Mouse (Mus musculus): ENCODE data around the gene Tceanc2. TPM values are rescaled to one million over a fixed set of nuclear protein-coding genes. Genes with fewer than 3 reads are reported as not detected.

Tceanc2 gene
- polyA plus RNA-seq, 1 experiment from 2014 or later = 28.8 TPM

DNA sequence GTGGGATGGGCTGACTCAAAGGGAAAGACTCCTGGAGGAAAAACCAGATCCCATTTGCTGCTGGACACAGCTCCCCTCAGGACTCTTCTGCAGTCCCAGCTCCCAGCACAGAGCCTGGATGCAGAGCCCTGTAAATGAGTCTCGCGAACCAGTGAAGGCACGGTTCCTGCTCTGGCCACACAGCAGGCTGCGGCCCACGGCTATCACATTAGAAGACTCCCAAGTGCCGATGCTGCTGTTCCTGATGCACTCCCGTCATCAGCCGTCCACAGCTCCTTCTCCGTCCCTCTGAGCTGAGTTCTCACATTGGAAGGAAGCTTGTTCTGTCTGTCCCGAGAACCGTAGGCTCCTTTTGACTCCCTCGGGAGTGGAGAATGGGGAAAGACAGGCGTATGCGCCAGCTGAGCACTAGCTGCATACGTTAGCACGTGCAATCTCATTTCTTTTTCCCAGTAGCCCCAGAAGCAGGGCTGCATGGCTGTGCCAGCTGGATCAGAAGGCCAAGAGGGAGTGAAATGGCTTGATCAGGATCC is 82.0 kb downstream of the Tceanc2 start, which contains the start of gene Cdcp2:
Cdcp2 (plus strand) TSS at position 51 of the 533 bp plus-strand sequence.
- Histone ChIP-seq H3K9me3 (no peaks in the 10 kb centered on the region), H3K36me3 (no peaks in the 10 kb centered on the region), H3K27me3 (replicated peaks) (no peaks in the 10 kb centered on the region), H3K9ac (no peak within 1 kb of the TSS), H3K4me1 (peaks cover 22% of the 10 kb centered on the region), H3K4me3 (no peak within 1 kb of the TSS), H3K27ac (peak within 1 kb of the TSS; percentile 46; the same call in 1 of the 2 replicates), H3K4me2 (replicated peaks) (no peak within 1 kb of the TSS; the same call in 1 of the 2 replicates)
- 41% methylated on average over 16 of the region's 16 CpGs for WGBS
- no peak; the same call in 1 of the 2 replicates for ATAC-seq (ENCODE audit: low FRiP score, low read depth)

DNA sequence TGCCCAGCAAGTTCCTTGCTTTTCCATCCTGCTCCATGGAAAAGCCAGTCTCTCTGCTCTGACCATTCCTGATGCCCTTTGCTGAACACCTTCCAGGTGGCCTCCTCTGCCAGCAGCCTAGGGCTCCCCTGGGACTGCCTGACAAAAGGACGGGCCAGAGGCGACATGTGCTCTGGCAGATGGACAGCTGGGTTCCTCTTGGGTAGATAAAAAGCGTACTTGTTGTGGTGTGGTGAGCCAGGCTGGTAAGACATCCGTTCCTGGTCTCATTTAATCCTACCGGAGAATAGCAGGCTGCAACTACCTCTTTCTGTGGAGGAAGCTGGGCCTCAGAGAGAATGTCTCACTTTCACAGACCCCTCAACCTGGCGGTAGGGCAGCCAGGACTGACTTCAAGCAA is 82.9 kb downstream of the Tceanc2 start:
- Histone ChIP-seq H3K27ac (peak overlapping the region; percentile 46; the same call in 1 of the 2 replicates), H3K9me3 (no peaks in the 10 kb centered on the region), H3K4me2 (replicated peaks) (no peak overlapping the region), H3K36me3 (no peaks in the 10 kb centered on the region), H3K4me1 (peaks cover 22% of the 10 kb centered on the region), H3K27me3 (replicated peaks) (no peaks in the 10 kb centered on the region), H3K4me3 (no peak overlapping the region), H3K9ac (no peak overlapping the region)
- 39% methylated on average over 6 of the region's 6 CpGs for WGBS
- 0 out of 2 replicates have a peak, but pooled peaks have one; percentile 25 for ATAC-seq (ENCODE audit: low FRiP score, low read depth)

DNA sequence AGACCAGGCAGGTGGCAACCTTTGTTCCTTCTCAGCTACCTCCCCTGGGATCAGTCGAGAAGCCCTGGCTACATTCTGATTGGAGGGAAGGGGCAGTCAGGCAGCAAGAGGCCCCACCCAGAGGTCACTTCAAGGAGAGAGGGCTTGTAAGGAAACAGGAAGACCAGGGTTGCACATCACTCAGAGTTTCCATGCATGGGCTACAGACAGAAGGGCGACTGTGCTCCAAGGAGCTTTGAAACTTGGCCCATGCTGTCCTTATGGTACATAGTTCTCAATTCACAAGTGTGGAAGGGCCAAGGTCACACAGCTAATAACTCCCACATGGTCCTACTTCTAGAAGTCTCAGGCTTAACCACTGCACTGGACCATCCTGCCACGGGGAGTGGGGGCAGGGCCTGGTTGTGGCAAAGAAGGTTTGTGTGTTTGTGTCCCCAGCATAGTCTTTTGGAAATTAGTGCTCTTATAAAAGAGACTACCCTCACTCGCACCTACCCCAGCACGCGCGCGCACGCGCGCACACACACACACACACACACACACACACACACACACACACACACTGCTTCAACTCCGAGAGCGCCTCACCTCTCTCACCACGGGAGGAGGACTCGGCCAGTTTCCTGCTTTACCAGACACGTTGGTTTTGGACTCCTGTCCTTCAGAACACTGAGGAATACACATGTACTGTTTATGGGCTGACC is 84.3 kb downstream of the Tceanc2 start:
- WGBS = 83% methylated on average over 16 of the region's 16 CpGs
- ATAC-seq (ENCODE audit: low FRiP score, low read depth) = no peak
- Histone ChIP-seq H3K4me1 (peaks cover 22% of the 10 kb centered on the region), H3K4me2 (replicated peaks) (no peak overlapping the region), H3K27ac (no peak overlapping the region), H3K27me3 (replicated peaks) (no peaks in the 10 kb centered on the region), H3K9me3 (no peaks in the 10 kb centered on the region), H3K36me3 (no peaks in the 10 kb centered on the region), H3K9ac (no peak overlapping the region), H3K4me3 (no peak overlapping the region)

DNA sequence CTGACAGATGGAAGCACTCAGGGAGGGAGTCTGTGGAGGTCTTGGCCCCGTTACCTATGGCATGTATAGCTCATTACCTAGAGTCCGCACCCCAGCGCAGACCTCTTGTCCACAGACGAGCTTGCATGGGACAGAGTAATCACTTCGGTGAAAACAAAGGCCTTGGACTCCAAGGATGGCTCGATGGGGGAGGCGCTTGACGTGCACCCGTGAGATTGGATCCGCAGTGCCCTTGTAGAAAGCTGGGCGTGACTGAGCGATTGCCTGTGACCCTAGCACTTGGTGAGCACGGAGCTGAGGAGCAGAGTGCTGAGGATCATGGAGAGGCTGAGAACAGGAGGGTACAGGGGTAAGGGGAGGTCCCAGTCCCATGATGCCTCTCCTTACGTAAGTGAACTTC is 87.2 kb downstream of the Tceanc2 start:
- no peaks in the 10 kb centered on the region for H3K9me3 ChIP-seq
- H3K4me2 ChIP-seq (replicated peaks) = no peak overlapping the region
- no peaks in the 10 kb centered on the region for H3K27me3 ChIP-seq (replicated peaks)
- no peak overlapping the region for H3K27ac ChIP-seq
- H3K4me3 ChIP-seq = no peak overlapping the region
- no peak overlapping the region for H3K9ac ChIP-seq
- H3K36me3 ChIP-seq = no peaks in the 10 kb centered on the region
- WGBS = 87% methylated on average over 14 of the region's 14 CpGs
- no peak for ATAC-seq (ENCODE audit: low FRiP score, low read depth)
- peaks cover 9% of the 10 kb centered on the region for H3K4me1 ChIP-seq

DNA sequence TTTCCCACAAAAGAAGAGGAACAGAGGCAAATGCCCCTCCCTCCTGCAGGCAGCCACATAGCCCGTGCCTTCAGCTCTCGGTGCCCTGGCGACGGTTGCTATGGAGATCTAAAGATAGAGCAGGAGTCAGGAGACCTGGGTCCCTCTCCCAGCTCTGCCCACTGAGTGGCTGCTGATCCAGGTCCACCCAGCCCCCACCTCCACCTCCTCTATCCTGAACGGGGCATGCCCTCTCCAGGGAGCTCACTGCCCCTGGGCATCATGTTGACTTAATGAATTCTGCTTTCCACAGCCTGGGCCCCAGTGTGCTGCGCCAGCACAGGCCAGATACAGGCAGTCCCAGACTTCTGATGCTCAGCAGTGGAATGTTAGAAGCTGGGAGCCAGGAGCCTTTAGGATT is 94.1 kb downstream of the Tceanc2 start:
- Histone ChIP-seq H3K36me3 (no peaks in the 10 kb centered on the region), H3K4me2 (replicated peaks) (peak overlapping the region; percentile 27; the same call in 1 of the 2 replicates), H3K9ac (no peak overlapping the region), H3K4me3 (no peak overlapping the region), H3K9me3 (no peaks in the 10 kb centered on the region), H3K4me1 (peaks cover 19% of the 10 kb centered on the region), H3K27ac (peak overlapping the region; percentile 65), H3K27me3 (replicated peaks) (no peaks in the 10 kb centered on the region)
- WGBS = 4% methylated on average over 6 of the region's 6 CpGs
- peak; percentile 95 for ATAC-seq (ENCODE audit: low FRiP score, low read depth)

DNA sequence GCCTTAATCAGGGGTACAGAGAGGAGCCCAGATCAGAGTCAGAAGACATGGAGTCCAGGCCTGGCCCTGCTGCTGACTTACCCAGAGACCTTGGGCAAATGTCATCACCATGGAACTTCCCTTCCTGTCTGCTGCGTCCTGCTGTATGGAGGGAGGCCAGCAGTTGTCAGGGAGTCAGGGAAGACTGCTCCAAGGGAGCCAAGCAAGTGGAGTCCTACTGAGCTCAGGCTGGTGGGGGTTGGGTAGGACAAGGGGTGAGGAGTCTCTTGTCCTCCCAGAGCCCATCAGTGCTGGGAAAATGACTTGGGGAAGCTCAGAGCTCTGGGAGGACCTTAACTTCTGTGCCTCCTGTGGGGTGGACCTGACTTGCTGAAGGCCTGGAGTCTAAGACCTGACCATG is 94.6 kb downstream of the Tceanc2 start:
- Histone ChIP-seq H3K4me1 (peaks cover 19% of the 10 kb centered on the region), H3K27ac (peak overlapping the region; percentile 65), H3K36me3 (no peaks in the 10 kb centered on the region), H3K4me3 (no peak overlapping the region), H3K9me3 (no peaks in the 10 kb centered on the region), H3K27me3 (replicated peaks) (no peaks in the 10 kb centered on the region), H3K4me2 (replicated peaks) (peak overlapping the region; percentile 27; the same call in 1 of the 2 replicates), H3K9ac (no peak overlapping the region)
- 23% methylated on average over 1 of the region's 1 CpGs for WGBS
- ATAC-seq (ENCODE audit: low FRiP score, low read depth) = peak; percentile 52

Other genes starting within 250 kb of the Tceanc2 start
- 94.2 and 95.4 TPM in 2 replicates for gene Mrpl37, start 112.2 kb downstream of the Tceanc2 start, polyA plus RNA-seq (2016; fragmentation: Nextera tagmentation; extraction: Ambion mirVana)
- 4.3 and 5.2 TPM in 2 replicates for gene Cyb5rl, start 112.1 kb downstream of the Tceanc2 start, polyA plus RNA-seq (2016; fragmentation: Nextera tagmentation; extraction: Ambion mirVana)
- 0.34 and 0.37 TPM in 2 replicates for gene Cdcp2, start 82.2 kb downstream of the Tceanc2 start, polyA plus RNA-seq (2016; fragmentation: Nextera tagmentation; extraction: Ambion mirVana)
- 398 and 399 TPM in 2 replicates for gene Tmem59, start 717 bp downstream of the Tceanc2 start, polyA plus RNA-seq (2016; fragmentation: Nextera tagmentation; extraction: Ambion mirVana)
- not detected in 2 replicates for gene Ldlrad1, start 30.1 kb upstream of the Tceanc2 start, polyA plus RNA-seq (2016; fragmentation: Nextera tagmentation; extraction: Ambion mirVana)
- gene Lrrc42, start 74.4 kb upstream of the Tceanc2 start, polyA plus RNA-seq (2016; fragmentation: Nextera tagmentation; extraction: Ambion mirVana) = 66.3 and 67.6 TPM in 2 replicates
- gene Hspb11, start 74.5 kb upstream of the Tceanc2 start, polyA plus RNA-seq (2016; fragmentation: Nextera tagmentation; extraction: Ambion mirVana) = 42.0 and 45.9 TPM in 2 replicates
- gene Dio1, start 128.1 kb upstream of the Tceanc2 start, polyA plus RNA-seq (2016; fragmentation: Nextera tagmentation; extraction: Ambion mirVana) = not detected in 2 replicates
- 48.9 and 50.5 TPM in 2 replicates for gene Yipf1, start 135.2 kb upstream of the Tceanc2 start, polyA plus RNA-seq (2016; fragmentation: Nextera tagmentation; extraction: Ambion mirVana)
- gene Ndc1, start 188.7 kb upstream of the Tceanc2 start, polyA plus RNA-seq (2016; fragmentation: Nextera tagmentation; extraction: Ambion mirVana) = 26.7 and 27.1 TPM in 2 replicates

Measured in neural tube, embryonic 12.5 days (tissue).